Mouse (Mus musculus) heart, adult 10 weeks (tissue): ENCODE data around the gene CT030661.1. TPM values are rescaled to one million over a fixed set of nuclear protein-coding genes. Genes with fewer than 3 reads are reported as not detected.

ENCODE experiments used
- polyA plus RNA-seq: library from polyadenylated mRNA; stranded (reverse); fragments of 350-450 nt; fragmentation: Illumina TruSeq; extraction: RNeasy Lipid Tissue Mini Kit (QIAGEN cat#74804); gene quantifications from one replicate; pipeline ENCODE4 v1.2.3, GENCODE M21; 2014; ENCODE audit warnings: low read depth, low replicate concordance

The CT030661.1 gene
- polyA plus RNA-seq: 8.4 TPM

GRCm38 (mm10) chr17:22314730-22315226 lies at the start of gene CT030661.1:
TSS of gene CT030661.1 (minus strand) at chr17:22314837.

GRCm38 (mm10) chr17:22361101-22361781 lies 46.6 kb upstream of the CT030661.1 start, which contains the start of the genes Zfp944 and Zfp758:
TSS of gene Zfp944 (minus strand) at chr17:22361400.
TSS of gene Zfp758 (plus strand) at chr17:22361453.

Other genes with a start within 250 kb of the CT030661.1 start
- gene Zfp947, start 148.6 kb downstream of the CT030661.1 start, polyA plus RNA-seq: 0.55 TPM
- 2.5 TPM for gene Zfp994, start 89.2 kb downstream of the CT030661.1 start, polyA plus RNA-seq
- 7.6 TPM for gene Zfp944, start 46.6 kb upstream of the CT030661.1 start, polyA plus RNA-seq
- 9.5 TPM for gene Zfp758, start 46.6 kb upstream of the CT030661.1 start, polyA plus RNA-seq
- gene Zfp946, start 109.4 kb upstream of the CT030661.1 start, polyA plus RNA-seq: 5.1 TPM